8 mouse cellular contexts compared by ENCODE assay signal in the genomic region with DNA sequence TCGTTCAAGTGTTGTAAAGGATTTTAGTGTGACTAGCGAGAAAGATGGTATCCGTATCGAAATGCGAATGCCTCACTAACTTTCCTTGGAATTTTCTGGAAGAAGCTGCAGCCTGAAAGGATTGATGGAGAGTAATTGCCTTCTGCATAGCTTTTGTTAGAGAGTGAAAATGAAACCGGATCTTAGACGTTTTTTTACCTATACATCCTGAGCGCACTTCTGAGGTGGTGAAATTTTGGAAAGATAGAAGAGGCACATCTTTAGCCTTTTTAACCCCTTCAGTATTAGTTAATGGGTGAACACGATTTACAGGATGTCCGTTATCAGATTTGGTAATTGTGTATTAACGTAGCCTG. TPM values are rescaled to one million over a fixed set of nuclear protein-coding genes. Genes with fewer than 3 reads are reported as not detected.
A peak's percentile ranks its signal among the peaks of the same experiment; 100 is the strongest.
DNase-seq lines count a peak whose midpoint lies in the region; ATAC-seq and TF ChIP-seq lines count a peak whose summit lies in the region.

No protein-coding gene starts in this region.

- H3K9ac ChIP-seq in heart, embryonic 15.5 days, result peak overlapping the region; percentile 96
- peak overlapping the region; percentile 97 for H3K9ac ChIP-seq in forebrain, embryonic 16.5 days (replicated peaks; ENCODE audit: low read depth, low read length)

- H3K4me3 ChIP-seq in heart, embryonic 15.5 days, result peak overlapping the region; percentile 95
- H3K4me3 ChIP-seq in G1E (ENCODE audit: low read depth, low read length), result peak overlapping the region; percentile 93
- H3K4me3 ChIP-seq in forebrain, embryonic 16.5 days (replicated peaks; ENCODE audit: low read length), result peak overlapping the region; percentile 84

- peaks cover 27% of the 10 kb centered on the region for H3K4me1 ChIP-seq in heart, embryonic 15.5 days (replicated peaks)
- peaks cover 42% of the 10 kb centered on the region for H3K4me1 ChIP-seq in G1E (ENCODE audit: insufficient read depth, low read depth, low read length)
- peaks cover 18% of the 10 kb centered on the region for H3K4me1 ChIP-seq in forebrain, embryonic 16.5 days (replicated peaks; ENCODE audit: control insufficient read depth, insufficient read depth, low read length)

- peak overlapping the region; percentile 96 for H3K27ac ChIP-seq in heart, embryonic 15.5 days
- peak overlapping the region; percentile 94 for H3K27ac ChIP-seq in forebrain, embryonic 16.5 days (ENCODE audit: low read length)

- TF ChIP-seq CTCF in G1E (IDR thresholded peaks at IDR 0.05; ENCODE audit: low read depth, low read length), result no peak

- no peaks in the 10 kb centered on the region for H3K9me3 ChIP-seq in heart, embryonic 15.5 days (replicated peaks)
- peaks cover 6% of the 10 kb centered on the region; the same call in 1 of the 2 replicates for H3K9me3 ChIP-seq in G1E (replicated peaks)
- no peaks in the 10 kb centered on the region; the same call in 1 of the 2 replicates for H3K9me3 ChIP-seq in forebrain, embryonic 16.5 days (ENCODE audit: control insufficient read depth, low read length)

- H3K27me3 ChIP-seq in heart, embryonic 15.5 days, result no peaks in the 10 kb centered on the region
- H3K27me3 ChIP-seq in G1E (ENCODE audit: insufficient read depth, low read length), result no peaks in the 10 kb centered on the region
- H3K27me3 ChIP-seq in forebrain, embryonic 16.5 days (replicated peaks; ENCODE audit: control insufficient read depth, insufficient read depth, low read length), result no peaks in the 10 kb centered on the region

- H3K4me2 ChIP-seq in heart, embryonic 15.5 days, result peak overlapping the region; percentile 97
- H3K4me2 ChIP-seq in forebrain, embryonic 16.5 days (ENCODE audit: low read length), result peak overlapping the region; percentile 59

- 22% methylated on average over 11 of the region's 11 CpGs for WGBS in heart, embryonic 15.5 days
- WGBS in forebrain, embryonic 16.5 days, result 23% methylated on average over 11 of the region's 11 CpGs

- DNase-seq in heart, adult 18-20 months, result no peak
- no peak for DNase-seq in G1E (ENCODE audit: low spot score)
- DNase-seq in lung, postnatal 25 days (ENCODE audit: low spot score), result peak; percentile 26
- DNase-seq in cerebellum, postnatal 36 days, result no peak
- no peak for DNase-seq in urinary bladder, postnatal 4 days (ENCODE audit: low spot score in 2 of 2)
- no peak for DNase-seq in urinary bladder, postnatal 25 days (ENCODE audit: low spot score)

- no peak for ATAC-seq in heart, embryonic 15.5 days (replicated peaks; ENCODE audit: insufficient number of reproducible peaks, insufficient read depth, low FRiP score, low read depth)
- no peak for ATAC-seq in G1E (ENCODE audit: extremely low read depth, insufficient number of reproducible peaks, low FRiP score, poor library complexity, severe bottlenecking)
- no peak for ATAC-seq in forebrain, embryonic 16.5 days

- H3K36me3 ChIP-seq in heart, embryonic 15.5 days, result no peaks in the 10 kb centered on the region; the same call in 1 of the 2 replicates
- H3K36me3 ChIP-seq in G1E (replicated peaks), result peaks cover 42% of the 10 kb centered on the region
- no peaks in the 10 kb centered on the region for H3K36me3 ChIP-seq in forebrain, embryonic 16.5 days (ENCODE audit: control insufficient read depth, insufficient read depth)

RNA-seq across cellular contexts. Expression of a gene that starts 1.1 kb away (rescaled TPM):
- polyA plus RNA-seq in heart, embryonic 15.5 days (2015; fragmentation: Nextera tagmentation; extraction: Ambion mirVana), result 45.1 and 51.6 TPM in 2 replicates
- total RNA-seq in heart, adult 18-20 months (2021), result 10 to 100 TPM; 32.9 to 38.2 TPM
- 49.7 and 51.6 TPM in 2 replicates for total RNA-seq in G1E (2014; fragmentation: Nextera tagmentation)
- 51.3 and 57.0 TPM in 2 replicates for total RNA-seq in G1E (2017)
- polyA plus RNA-seq in G1E (2012), result 8.0 and 9.7 TPM in 2 replicates
- 192 and 204 TPM in 2 replicates for polyA plus RNA-seq in forebrain, embryonic 16.5 days (2015; fragmentation: Nextera tagmentation; extraction: Ambion mirVana)
